Mouse (Mus musculus) heart, postnatal 10 days (tissue): ENCODE data around the gene Ermp1. TPM values are rescaled to one million over a fixed set of nuclear protein-coding genes. Genes with fewer than 3 reads are reported as not detected.

Experiments
- DNase-seq, 2 experiments: peaks; one replicate each; pipeline ENCODE4 v3.0.0; 2021
- intact Hi-C: fragments of 180-260 bp; cut with DNase I; formaldehyde crosslinking; loops from one replicate; pipeline ENCODE4 v1.15.1; 2025
- total RNA-seq, 2 experiments: library from RNA; stranded (reverse); gene quantifications; 2 replicates each; pipeline ENCODE4 v1.2.3; 2021

Ermp1 gene
- 10 to 100 TPM in 1 of 2 experiments, 1 to 10 TPM in 1; 9.9 to 11.1 TPM for total RNA-seq

DNA sequence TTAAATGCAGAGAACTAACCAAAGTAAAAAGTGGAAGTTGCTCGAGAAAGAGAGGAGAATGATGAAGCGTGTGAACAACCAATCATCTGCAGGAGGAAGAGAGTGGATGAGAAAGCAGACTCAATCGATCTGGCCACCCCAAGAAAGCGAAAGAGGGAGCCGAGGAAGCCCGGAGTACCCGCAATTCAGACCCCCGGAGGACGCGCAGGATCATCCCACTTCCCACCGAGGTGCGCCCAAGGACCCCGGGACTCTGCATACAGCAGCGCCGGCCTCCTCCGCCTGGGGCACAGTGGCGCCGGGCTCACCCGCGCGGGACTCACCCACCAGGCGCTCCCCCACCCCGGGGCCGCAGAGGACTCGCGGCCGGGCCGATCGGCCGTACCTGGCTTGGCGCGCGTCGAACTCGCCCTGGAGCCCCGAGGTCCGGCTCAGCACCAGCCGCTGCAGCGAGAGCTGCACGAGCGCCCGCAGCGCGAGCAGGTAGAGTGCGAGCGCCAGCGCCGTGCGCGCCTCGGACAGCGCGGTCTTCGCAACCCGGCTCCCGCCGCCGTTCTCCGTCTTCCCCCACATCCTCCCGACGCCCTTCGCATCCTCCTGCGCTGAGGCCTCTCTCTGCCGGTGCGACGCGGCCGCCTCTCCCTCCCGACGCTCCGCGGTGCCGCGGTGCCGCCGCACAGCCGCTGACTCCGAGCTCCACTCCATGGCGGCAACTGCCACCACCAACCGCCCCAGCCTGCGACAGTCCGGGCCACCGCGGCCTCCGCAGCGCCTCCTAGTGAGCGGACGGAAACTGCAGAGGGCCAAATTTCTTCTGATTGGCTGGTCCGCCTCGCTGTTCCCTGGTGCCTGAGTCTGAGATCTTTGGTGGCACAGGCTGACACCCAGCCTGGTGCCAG is at the start of gene Ermp1:
Gene Ermp1, minus strand, starts transcription at position 765 of the 899 bp plus-strand sequence.
- intact Hi-C loops = no loop called here
- DNase-seq = peak; percentile 98 to 99

- intact Hi-C loops = no loop called here
- DNase-seq = peak in 1 of 2 experiments; percentile 17
Observed at GRCm38 (mm10) chr19:29697245-29697874, 49.1 kb upstream of the Ermp1 start, which contains the start of gene Mlana. Gene Mlana (plus strand): TSS chr19:29697824.

DNA sequence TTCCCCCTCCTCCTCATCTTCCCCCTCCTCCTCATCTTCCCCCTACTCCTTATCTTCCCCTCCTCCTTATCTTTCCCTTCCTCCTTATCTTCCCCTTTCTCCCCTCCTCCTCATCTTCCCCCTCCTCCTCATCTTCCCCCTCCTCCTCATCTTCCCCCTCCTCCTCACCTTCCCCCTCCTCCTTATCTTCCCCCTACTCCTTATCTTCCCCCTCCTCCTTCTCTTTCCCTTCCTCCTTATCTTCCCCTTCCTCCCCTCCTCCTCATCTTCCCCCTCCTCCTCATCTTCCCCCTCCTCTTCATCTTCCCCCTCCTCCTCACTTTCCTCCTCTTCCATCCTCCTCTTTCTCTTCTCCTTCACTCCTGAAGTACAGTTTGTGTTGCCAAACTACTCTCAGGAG is 48.6 kb upstream of the Ermp1 start:
- no peak for DNase-seq
- intact Hi-C loops = no loop called here

DNA sequence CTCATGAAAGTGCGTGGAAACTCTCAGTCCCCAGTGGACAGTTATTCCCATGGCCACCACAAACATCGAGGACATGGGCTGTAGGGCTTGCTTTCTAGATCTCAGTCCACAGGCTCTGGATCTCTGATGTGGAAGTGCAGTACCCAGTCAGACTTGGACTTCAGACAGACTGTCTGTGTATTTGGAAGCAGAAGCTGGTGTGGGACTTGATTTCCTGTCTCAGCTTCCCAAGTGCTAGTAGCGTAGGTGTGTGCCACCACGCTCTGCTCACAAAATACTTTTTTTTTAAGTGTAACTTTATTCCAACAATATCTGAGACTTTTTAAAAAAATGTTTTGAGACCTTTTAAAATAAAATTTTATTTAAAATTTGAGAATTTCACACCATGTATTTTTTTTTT is 48.1 kb upstream of the Ermp1 start:
- intact Hi-C loops = no loop called here
- no peak for DNase-seq

- no peak for DNase-seq
- intact Hi-C loops = no loop called here
Observed at GRCm38 (mm10) chr19:29695071-29695470, 46.9 kb upstream of the Ermp1 start.

- peak; percentile 75 to 83 for DNase-seq
- intact Hi-C loops = loop anchor here (1.0 to 10.0 kb wide), 3 partner anchors 137 to 441 kb away; no protein-coding TSS in a partner anchor
Observed at GRCm38 (mm10) chr19:29683844-29684540, 35.8 kb upstream of the Ermp1 start.

- intact Hi-C loops = loop anchor here (10.0 kb wide), 1 partner anchor 444 kb away; no protein-coding TSS in a partner anchor
Observed at GRCm38 (mm10) chr19:29680182-29681152, 32.3 kb upstream of the Ermp1 start.

DNA sequence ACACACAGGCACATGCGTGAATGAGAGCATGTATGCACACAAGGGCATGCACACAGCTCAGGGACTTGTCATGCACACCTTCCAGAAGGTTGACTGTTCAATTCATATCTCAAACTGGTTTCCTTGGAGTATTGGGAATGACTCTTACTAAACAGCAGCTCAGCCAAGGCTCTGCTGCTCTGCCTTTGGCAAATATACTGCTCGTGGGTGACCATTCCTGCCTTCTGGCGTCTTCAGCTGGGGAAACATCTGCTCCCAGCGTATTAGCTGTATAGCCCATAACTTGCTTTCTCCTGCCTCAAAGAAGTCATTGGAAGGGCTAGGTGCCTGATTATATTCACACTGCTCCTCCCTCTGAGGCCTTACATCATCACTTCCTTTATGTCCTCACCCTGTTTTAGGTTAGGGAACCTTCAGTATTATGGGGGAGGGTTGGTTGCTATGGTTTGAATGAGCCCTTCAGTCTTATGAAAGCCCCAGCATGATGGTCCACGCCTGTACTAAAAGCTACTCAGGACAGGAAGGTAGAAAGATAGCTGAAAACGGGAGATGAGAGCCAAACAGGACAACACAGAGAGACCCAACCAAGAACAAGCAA is 30.1 kb upstream of the Ermp1 start:
- DNase-seq = no peak
- intact Hi-C loops = no loop called here

More at GRCm38 (mm10) chr19:29680182-29681152, 32.3 kb upstream of the Ermp1 start:
- DNase-seq = no peak

GRCm38 (mm10) chr19:29676479-29677193 is 28.4 kb upstream of the Ermp1 start:
- DNase-seq = no peak
- intact Hi-C loops = no loop called here

- intact Hi-C loops = no loop called here
- DNase-seq = no peak
Observed at GRCm38 (mm10) chr19:29675562-29676078, 27.4 kb upstream of the Ermp1 start.

DNA sequence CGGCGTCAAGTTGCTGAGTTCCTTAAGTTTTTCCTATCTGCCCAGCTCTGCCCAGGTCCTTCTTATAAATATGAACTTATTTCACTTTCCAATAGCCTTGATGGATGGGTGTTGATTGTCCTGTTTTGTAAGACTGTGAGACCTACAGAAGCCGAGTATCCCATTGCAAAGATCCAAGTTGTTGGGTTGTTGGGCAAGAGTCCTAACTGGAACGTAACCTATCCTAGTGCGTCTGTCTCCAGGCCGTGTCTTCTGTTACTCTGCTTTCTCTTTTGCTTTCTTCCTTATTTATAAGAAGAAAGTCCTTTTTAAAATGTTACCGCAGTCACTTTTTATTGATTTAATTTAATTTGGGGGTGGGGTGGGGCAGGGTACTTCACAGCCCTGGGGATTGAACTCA is 26.7 kb upstream of the Ermp1 start:
- DNase-seq = no peak
- intact Hi-C loops = no loop called here

DNA sequence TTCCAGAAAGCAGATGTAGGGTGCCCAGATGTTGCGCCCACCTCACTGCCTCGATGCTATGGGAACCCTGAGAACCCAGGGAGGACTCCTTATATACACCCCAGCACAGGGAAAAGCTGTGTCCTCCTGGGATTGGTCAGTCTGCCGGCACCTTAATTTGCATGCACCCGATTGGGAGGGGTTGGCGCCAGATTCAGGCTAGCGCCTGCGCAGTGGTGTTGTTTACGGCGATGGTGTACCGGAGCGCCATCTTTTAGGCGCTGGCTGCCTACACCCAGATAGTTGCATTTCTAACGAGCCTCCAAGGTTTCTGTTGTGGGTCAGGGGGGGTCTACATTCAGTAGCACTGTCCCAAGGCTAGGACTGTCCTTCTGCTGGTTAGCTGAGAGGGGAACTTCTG is 24.4 kb upstream of the Ermp1 start:
- intact Hi-C loops = no loop called here
- DNase-seq = no peak

GRCm38 (mm10) chr19:29671160-29671559 is 22.9 kb upstream of the Ermp1 start:
- DNase-seq = no peak
- intact Hi-C loops = no loop called here

GRCm38 (mm10) chr19:29670247-29670646 is 22.0 kb upstream of the Ermp1 start:
- no peak for DNase-seq
- intact Hi-C loops = no loop called here

GRCm38 (mm10) chr19:29668135-29668534 is 19.9 kb upstream of the Ermp1 start:
- intact Hi-C loops = no loop called here
- DNase-seq = no peak

DNA sequence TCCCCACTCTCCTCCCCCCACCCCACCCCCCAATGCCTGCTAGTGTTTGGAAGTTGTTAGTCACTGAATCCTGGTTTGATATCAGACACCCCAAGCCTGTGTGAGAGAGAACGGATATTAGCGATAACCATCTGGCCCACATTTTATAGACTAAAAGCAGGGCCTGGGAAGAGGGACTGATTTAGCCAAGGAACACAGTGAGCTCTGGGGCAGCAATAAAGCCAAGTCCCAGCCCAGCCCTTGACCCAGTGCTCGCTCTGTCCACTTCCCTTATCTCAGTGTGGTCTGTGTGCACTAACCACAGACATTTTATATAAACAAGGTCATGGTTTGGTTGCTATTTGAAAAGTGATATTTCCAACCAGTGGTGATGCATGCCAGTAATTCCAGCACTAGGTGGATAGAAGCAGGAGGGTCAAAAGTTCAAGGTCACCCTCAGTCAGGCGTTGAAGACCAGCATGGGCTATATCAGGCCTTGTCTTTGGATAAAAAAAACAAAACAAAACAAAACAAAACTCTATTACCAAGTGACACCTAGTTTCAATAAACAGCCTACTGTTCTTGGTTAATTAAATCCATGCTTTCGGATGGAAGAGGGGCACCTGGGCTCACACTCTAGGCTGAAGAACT is 18.9 kb upstream of the Ermp1 start:
- intact Hi-C loops = no loop called here
- no peak for DNase-seq

DNA sequence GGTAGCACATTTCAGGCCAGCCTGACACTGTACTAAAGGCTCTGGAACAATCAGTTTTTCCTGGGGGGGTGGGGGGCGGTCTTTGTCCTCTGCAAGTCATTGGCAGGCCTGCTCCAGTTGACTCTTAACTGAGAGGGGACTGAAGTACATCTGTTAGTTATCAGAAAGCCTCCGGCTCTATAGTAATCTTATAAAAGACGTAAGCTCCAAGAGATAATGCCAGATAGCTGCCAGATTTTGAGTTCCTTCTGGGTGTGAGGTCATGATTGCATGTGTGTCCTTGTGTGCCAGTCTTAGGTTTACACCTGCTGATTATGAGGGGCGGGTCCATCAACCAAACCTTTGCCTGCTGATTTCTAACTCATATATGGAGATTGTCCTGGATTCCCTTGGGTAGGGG is 17.9 kb upstream of the Ermp1 start:
- no peak for DNase-seq
- intact Hi-C loops = no loop called here

DNA sequence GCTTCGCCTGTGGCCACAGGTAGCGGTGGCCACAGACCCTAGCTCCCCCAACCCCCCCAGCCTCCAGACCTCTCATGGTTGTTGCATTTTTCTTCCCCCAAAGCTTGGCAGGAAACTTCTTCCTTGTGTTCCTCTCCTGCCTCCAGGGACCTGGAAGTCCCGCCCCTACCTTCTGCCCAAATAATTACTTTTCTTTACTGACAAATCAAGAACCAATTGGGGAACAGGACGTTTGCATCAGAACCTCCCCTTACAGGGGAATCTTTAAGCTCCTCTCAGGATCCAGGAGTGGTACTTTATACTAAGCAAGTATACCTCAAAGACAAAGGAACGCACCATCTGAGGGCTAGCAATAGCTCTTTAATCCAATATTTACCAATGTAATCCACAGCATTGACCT is 16.7 kb upstream of the Ermp1 start:
- intact Hi-C loops = no loop called here
- DNase-seq = no peak
